Mouse (Mus musculus): ENCODE results near the gene Sox14.

Sox14 gene

DNA sequence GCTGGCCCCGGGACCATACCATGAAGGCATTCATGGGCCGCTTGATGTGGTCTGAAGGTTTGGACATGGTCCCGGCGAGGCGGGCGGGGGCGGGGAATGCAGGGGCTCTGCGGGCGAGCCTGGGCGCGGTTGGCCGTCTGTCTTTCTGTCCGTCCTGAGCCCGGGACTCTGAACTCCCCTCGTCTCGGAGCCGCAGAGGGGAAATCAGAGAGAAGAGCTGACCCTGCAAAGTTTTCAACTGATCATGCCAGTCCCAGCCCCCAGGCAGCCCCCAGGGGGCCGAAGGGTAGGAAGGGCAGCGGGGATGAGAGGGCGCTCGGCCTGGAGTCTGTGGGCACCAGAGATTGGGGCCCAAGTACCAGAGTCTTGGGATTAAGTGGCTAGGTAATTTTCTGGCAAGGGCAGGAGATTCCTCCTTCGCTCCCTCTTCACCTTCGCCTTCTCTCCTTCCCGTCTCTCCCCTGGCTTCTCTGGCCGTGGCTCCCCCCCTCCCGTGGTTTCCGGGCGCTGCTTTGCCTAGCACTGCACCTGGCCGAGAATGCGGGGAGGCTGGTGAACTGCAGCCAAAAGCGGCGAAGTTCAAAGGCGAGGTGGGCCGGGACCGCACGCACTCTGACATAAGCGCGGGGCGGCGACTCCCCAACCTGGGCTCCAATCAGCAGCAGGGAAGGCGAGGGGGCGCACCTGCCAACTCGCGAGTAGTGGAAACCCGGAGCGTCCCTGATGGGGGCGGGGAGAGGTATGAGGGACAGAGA is at the start of gene Sox14:
Gene Sox14, minus strand, starts transcription at position 553 of the 755 bp plus-strand sequence.
- no peak for DNase-seq

DNA sequence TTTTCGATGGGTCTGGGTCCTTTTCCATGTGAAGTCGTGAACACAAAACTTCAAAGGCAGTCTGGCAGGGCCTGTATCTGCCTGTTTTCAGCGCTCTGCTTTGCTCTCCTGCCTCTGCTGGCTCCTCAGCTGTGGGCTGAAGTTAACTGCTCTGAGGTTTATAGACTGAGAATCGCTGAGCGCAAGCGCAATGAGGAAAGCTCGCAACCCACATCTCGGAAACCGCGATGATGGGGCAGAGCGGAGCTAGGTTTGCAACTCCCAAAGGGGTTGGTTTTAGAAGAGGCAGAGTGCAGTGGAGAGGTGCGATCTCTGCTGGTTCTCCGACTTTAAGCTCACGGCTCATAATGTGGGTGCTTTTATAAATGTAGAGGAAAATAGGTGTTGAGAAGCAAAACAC is 3.3 kb upstream of the Sox14 start:
- no peak for DNase-seq

DNA sequence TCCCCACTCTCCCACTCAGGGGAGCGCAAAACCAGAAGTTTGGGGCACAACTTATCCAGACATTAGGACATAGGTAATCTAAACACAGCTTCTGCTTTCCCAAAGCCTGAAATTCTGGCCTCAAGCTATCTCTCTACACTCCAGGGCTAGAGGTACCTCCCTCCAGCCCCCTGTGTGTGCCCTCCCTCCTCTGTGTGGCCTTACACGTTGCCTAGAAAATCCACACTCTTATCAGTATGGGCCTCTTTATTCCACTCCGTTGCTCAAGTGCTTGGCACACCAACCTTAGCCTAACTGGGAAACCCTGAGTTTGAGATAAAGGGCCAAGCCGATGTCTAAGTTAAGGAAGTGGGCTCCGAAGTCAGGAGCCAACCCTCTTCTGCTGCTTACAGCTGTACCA is 2.6 kb upstream of the Sox14 start:
- DNase-seq = no peak

DNA sequence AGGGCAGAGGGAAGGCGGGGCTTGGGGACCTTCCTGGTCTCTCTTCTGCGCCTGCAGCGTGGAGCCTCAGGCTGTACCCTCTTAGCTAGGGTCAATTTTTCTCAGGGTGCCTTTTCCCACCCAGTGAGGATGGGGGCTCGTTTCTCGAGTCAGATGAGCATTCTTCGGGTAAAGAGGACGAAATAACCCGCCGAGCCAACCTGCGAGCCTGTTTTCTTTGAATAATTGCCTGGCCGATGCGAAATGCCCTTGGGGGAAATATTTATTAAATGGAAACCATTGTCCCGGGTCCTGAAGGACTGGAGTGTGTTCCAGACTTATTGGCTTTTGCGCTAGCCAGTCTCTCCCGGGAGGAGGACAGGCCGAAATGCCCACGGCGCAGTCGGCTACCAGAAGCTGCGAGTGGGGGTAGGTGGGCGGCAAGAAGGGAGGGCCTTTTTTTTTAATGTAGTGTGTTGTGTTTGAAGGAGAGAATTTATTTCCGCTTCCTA is 1.1 kb upstream of the Sox14 start:
- no peak for DNase-seq

DNA sequence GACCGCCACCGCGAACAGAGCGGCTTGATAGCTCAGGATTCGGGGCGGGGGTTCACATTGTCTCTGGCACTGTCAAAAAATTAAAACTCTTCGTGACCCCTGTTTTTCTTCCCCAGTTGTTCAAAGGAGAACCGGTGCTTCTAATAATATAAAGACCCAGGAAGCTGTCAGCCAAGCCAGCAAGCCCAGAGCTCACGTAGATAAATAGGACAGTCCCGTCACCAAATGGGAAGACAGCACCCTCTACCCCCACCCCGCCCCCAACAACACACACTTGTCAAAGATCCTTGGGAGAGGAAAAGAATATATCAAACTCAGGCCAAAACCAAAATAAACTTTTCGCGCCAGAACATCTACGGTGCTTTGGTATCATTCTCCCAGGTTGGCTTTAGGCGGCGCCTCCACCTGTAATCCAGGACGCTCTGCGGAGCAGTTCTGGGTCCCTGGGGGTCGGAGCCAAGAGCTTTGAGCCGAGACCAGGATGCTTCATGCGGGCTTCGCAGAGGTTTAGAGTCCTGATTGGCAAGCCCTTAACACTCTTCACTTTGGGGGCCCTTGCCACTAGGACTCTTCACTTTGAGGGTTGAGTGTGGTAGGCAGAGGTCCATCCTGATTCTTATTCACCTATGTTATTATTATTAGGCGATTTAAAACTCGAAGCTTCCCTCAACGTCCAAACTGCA is 544 bp upstream of the Sox14 start:
- DNase-seq = no peak

DNA sequence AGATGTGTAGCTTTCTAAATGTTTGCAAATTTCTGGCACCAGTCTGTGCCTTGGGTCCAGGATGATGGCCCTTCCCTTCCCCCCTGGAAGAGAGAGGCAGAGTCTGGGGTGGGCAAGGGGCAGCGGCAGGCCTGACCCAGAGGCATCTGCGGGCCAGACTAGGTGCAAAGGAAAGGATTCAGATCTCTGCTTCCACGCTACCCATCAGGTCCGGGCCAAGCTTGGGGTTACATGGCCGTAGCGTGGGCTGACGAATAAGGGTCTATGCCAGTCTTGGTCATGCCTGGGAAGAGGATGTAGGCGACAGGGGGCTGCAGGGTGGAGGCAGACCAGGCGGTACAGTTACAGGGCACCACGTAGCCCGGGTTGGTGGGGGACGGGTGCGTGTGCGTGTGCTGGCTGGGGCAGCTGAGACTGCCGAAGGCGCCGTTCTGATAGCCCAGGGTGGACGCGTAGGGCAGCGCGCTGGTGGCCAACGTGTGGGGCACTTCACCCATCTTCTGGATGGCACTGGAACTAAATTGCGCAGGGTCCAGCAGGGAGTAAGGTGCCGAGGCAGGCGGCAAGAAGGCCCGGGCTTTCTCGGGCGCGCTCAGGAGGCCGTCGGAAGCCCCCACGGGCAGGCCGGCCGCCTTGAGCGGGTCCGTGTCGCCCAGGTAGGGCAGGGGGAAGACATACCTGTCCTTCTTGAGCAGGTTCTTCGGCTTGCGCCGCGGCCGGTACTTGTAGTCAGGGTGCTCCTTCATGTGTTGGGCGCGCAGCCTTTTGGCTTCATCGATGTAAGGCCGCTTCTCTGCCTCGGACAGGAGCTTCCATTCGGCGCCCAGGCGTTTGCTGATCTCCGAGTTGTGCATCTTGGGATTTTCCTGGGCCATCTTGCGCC is 994 bp downstream of the Sox14 start:
- no peak for DNase-seq

DNA sequence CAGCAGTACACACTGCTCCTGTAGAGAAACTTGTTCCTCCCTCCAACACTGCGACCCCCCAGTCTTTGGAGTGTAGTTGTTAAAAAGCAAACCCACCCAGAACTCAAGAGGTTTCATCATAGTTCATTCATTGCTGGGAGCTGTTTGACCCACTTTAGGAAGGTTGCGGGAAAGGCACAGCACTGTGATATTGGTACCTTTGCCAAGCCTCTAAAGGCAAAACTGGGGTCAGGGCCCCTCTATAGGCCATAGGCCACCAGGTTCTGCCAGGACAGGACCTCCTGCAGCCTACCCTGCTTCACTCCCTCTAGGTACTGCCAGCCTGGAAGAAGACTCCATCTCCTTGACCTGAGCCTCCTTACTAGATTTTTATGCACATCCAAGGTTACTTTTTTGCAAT is 2.2 kb downstream of the Sox14 start:
- DNase-seq = no peak

DNA sequence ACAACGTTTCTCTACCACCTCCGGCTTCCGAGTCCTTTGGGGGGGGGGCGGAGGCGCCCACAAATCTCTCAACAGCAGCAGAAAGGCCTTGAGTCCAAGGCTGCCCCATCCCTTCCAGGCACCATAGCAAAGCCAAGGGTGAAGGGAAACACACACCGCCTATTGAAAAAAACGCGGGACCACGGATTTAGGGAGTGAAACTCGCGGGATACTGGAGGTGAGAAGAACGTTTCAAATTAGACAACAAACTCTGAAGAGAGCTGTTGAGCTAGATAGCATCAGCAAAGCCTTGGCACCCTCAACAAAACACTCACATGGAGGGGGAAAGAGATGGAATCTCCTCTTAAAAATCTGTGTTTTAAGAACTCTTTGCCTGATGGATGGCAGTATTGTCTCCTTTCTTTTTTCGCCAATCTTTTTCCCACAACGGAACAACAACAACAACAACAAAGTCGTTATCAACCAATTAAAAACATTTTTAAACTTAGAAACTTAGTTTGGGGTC is 2.8 kb downstream of the Sox14 start:
- no peak for DNase-seq

DNA sequence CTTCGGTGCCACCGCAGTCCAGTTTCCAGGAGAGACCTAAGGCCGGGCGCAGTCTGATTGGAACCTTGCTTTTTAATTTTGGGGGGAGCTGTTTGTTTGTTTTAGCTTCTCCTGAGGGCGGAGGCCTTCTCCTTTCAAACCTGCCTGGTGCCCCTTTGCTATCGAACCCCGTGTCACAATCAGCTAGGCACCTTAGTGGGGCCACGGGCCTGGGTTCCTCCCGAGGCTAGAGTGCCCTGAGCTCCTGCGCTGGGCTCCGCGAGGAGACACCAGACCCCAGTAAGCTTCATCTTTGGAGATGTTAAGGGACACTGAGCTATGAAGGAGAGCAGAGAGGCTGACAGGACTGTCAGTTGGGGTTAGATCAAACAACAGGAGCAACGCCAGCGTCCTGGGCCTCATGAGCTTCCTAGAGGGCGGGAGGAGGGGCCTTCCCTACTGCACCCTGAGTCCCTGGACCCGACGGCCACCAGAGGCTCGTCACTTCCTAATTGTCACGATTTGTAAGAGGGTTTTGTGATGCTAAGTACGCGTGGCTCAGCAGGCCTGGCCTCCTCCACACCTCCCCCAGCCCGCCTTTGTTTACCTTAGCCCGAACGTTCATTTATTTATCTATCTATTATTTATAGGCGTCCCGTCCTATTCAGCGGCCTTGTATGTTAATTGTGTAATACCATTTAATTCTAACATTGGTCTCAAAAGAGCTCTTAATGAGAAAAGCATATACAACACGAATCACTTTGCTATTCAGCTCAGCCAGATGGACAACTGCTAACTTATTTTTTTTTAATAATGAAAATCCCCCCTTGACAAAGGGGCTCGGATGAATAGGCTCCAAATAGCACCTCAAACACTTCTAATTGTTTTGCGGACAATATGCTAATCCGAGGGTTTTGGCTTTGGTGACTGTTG is 3.5 kb downstream of the Sox14 start:
- no peak for DNase-seq

DNA sequence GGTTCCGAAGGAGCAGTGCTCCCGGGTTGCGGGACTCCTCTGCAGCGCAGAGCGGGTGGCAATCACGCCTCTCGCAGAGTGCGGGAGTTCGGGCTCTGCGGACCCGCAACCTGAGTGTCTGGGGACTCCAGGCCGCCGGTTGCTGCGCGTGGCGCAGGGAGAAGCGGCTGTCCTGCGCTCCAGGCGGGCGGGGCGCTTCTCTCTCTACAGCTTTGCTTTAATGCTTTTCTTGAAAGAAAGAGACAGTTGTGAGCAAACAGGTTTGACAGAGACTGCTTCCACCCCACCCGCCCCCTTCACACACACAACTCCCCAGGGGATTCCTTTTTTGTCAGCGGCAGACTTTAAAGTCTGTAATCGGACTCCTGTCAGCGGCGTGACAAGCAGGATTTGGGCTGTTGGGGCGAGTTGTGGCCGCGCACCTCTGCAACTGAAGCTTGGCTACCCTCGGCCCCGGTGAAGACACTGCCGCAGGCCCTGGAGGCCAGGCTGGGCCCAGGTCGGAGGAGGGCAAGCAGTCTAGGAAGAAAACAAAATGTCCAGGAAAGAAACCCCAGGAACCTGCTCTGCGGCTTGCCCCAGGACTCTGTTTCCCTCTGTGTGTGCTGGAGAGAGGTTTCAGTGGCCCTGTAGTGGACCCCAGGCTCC is 4.3 kb downstream of the Sox14 start:
- DNase-seq = peak; percentile 17

DNA sequence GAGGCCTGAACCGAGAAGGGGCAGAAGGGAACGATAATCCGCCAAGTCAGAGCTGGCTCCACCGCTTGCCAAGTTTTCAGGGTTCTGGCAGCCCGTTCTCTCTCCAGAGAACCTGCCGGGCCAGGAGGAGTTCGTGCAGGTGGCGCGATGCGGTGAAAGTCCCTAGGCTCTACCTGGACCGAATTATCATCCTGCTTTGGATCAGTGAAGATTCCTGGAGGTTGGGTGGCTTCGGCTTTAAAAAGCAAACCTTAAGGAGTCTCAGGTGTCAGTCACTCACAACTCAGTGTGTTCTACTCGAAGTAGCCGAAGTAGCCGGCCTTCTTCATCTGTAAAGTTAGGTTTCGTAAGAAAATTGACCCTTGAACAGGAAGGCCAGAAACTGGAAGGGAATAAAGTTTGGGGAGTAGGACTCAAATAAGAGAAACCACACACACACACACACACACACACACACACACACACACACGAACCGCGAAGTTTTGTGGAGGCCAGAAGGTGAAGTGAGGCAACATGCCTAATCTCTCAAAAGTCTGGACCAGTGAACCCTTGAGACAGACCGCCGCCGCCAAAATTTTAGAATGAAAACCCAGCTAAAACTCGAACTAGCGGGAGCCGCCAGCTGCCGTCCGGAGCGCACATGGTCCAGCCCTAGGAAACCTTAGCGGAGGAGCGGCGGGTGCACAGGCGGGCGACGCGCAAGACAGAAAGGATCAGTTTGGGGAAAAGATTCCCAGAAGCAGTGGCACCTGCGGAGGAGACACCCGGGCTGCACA is 5.0 kb downstream of the Sox14 start:
- DNase-seq = no peak

DNA sequence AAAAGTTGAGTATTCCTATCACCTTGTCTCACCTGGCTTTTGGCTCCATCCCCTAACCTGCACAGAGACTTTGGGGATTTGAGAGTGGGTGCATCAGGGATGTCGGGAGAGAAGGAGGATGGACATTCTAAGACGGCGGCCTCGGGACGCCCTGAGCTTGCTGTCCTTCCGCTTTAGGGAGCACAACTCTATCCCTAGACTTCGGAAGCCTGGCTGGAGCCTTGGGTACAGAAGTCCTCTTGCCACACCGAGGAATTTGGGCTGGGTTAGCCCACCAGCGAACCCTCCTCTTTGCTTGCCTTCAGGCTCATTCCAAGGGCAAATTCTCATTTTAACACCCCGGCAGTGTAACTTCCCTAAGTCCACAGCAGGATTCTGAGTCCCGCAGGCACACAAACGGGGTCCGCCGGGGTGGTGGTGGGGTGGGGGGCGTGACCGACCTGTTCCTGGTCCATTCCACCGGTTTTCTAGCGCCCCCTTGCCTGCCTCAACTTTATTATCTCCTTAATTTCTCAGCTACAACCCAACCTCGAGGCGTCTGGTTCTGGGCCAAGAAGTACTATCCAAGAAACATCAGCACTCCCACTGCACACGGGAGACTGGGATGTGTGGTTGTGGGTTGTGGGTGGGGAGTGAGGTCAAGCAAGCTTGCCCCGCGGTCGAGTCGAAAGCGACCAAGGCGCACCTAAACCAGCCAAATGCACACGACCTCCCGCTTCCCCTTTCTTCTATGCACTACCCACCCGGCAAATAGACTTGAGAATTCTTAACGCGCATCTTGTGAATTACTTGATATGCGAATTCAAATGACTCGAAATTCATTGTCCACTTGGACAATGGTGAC is 5.8 kb downstream of the Sox14 start:
- no peak for DNase-seq

DNA sequence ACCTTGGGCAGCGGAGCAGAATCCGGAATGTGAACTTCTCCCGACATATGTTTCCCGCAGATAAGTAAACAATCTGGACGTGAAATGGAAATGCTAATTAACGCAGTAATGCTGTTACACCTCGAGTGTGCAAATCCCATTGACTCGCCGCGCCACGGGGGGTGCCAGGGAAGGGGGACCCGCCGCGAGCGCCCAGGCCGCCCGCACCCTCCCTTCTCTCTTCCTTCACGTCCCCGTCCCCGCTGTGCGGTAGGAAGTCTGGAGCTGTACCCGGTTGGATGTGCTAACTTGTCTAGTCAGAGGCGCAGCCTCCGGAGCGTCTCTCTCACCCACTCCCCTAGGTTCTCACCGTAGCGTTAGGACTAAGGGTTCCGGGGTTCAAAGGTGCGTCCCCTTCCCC is 6.7 kb downstream of the Sox14 start:
- DNase-seq = no peak

DNA sequence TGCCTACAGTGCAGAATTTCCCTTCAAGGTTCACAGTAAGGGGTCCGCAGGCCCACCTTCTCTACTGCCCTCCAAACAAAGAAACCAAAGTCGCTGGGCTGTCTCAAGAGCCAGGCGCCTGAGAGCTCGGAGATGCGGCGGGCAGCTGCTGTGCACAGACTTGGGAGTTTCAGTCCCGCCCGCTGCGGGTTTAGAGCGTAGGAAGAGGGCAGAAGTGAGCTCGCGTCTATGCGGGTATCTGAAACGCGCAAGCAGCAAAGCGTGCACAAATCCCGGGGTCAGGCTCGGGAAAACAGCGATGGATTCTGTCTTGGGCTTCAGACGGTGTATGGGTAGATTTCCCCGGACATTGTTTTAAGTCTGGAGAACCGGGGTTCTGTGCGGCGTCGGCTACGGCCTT is 7.4 kb downstream of the Sox14 start:
- DNase-seq = peak; percentile 22

DNA sequence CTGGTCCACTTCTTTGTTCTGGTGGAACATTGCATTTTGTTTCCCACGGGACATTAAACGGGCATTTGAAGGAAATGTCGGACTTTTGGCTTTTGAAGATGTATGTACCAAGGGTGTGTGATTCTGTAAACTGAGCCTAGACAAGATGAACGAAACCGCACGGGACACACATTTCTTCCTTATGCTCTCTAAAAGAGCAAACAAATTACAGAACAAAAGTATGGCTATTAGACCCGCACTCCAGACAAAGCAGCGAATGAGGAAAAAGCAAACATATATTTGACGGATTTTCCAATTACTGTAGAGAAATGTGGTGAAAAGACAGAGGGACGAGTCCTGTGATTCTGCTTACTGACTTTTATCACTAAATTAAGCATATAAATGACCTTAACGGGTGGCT is 7.9 kb downstream of the Sox14 start:
- DNase-seq = no peak

DNA sequence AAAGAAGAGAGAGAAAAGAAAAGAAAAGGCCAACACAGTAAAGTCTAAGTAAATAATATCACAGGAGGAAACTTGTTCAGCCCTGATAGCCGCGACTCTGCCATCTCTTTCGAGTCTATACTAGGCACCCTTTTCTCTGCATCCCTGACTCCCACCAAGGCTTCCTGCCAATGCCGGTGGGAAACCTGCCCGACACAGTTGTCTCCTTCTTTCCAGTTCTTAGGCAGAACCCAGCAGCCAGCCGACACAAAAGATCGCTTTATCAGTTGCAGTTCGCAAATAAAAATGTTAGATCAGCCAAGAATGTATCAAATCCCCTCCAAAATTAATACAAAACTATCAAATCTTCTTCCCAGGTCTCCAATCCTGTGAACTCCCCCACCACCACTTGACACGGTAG is 13.0 kb downstream of the Sox14 start:
- DNase-seq = no peak

DNA sequence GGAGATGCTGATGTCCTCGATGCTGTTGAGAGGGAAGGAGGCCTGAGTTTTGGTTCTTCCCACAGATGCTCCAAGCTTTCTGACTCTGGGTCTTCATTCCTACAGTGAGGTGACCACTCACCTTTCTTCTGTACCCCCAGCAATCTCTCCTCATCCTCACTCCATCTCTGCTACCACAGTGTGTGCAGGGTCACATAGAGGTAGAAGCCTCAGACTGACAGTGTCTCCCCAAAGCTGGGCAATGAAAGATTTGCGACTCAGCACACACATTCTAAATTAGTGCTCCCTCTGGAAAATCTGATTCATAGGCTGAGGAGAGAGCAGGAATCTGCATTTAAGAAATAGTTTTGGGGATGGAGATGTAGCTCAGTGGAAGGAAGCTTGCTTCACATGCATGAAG is 21.5 kb downstream of the Sox14 start:
- no peak for DNase-seq

DNA sequence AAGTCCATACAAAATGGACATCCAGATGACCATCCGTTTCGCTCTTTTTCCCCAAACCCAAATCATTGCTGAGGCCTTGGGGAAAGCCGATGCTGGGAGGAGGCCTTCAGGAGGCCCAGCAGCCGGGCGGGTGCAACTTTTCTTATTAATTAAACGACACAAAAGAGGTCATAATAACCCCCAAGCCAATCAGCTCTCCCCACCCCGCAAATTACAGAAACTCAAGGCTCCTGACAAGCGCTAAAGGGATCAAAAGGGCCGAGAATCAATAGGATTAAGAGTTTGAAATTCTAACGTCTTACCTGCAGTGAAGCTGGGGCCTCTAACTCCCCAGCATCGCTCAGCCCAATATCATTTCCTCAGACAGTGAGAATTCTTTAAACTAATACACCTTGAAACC is 22.6 kb downstream of the Sox14 start:
- DNase-seq = no peak

DNA sequence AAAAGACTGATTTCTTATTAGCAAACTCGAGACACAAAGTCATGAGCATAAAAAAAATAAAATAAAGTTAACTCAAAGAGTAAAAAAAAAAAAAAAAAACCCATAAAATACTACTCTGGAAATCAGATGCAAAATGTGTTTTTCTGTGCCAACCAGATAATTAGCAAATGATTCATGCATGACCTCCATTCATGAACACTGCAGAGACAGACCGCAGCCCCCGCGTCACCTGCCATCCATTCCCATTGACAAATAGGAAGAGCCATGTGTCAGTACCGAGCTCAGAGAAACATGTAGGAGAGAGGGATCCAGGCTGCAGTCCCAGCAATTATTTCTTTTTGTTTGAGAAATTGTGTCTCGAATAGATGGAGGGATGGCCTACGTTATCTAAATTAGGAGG is 25.6 kb downstream of the Sox14 start:
- no peak for DNase-seq

DNA sequence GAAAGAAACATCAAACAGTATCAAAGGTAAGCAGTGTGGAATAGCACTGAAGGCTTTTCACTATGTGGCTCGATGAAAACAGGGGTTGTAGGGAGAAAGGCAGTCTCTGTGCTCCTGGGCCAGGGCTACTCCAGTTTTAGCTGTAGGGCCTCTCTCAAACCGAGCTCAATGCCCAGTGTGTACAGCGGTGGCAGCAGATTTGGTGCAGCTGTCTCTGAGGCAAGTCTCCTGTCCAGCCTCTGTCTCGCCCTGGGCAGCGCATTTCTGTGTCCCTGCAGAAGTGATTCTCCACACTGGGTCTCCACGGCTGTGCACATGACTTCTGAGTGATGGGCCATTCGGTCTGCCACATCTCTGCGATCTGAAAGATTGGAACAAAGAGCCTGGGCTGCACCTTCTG is 27.6 kb downstream of the Sox14 start:
- DNase-seq = no peak
